Mouse (Mus musculus) heart, adult 2 months (tissue): ENCODE data around the gene Olfr1043.

ENCODE experiments used
- CTCF ChIP-seq: fragments of 200-600 bp; IDR thresholded peaks from 2 replicates; pipeline ENCODE4 v1.8.1; 2022; ENCODE audit warnings: antibody characterized with exemption, mild to moderate bottlenecking, moderate library complexity
- EP300 ChIP-seq: fragments of 200-500 bp; IDR thresholded peaks from 2 replicates; pipeline ENCODE4 v1.6.1; 2011; ENCODE audit warnings: low read depth, low read length, control low read depth; ENCODE audit not compliant: insufficient read depth
- POLR2A ChIP-seq: fragments of 200-500 bp; IDR thresholded peaks from 2 replicates; pipeline ENCODE4 v1.6.1; 2011; ENCODE audit warnings: mild to moderate bottlenecking, low read depth, low read length, control low read depth; ENCODE audit not compliant: insufficient read depth

DNA sequence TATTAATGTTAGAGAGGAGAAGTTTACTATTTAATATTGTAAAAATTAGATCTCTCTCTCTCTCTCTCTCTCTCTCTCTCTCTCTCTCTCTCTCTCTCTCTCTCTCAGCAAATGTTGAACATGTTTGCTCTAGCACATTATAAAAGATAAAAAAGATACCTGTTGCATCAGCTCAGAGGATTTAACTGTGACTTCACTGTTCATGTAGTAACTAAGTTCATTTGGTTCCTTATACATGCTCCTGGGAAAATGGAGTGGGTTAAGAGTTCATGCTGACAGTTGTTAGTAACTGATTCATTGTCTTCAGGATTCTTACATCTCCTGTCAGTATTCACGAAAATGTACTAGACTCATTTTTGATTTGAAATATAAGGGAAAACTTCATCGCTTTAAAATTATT is at the start of gene Olfr1043:
- TF ChIP-seq CTCF, result no peak
- TF ChIP-seq POLR2A, result no peak
- TF ChIP-seq EP300, result no peak
